Mouse (Mus musculus) kidney, adult 2 months (tissue): Measurements from ENCODE around the gene Ston1.
A peak's percentile ranks its signal among the peaks of the same experiment; 100 is the strongest.

Experiments
- CTCF ChIP-seq: fragments of 200-500 bp; conservative IDR thresholded peaks from 2 replicates; pipeline ENCODE4 v1.5.1; 2011; ENCODE audit warnings: low read depth, mild to moderate bottlenecking, control low read depth, low read length, moderate library complexity, mixed read lengths; ENCODE audit not compliant: insufficient read depth, insufficient read length
- POLR2A ChIP-seq: fragments of 200-500 bp; IDR thresholded peaks from one replicate; pipeline ENCODE4 v1.6.1; 2011; ENCODE audit warnings: low read depth, low read length, control low read depth

GRCm38 (mm10) chr17:88636587-88636986 is 39.1 kb downstream of the Ston1 start:
- 0 out of 2 replicates have a peak, but pooled peaks have one; percentile 24 for TF ChIP-seq CTCF
- no peak for TF ChIP-seq POLR2A
